Mouse (Mus musculus) T-cell, adult 2 months (primary cell): Measurements from ENCODE around the gene Ppp1r1c.
"Not testable (repeated sequence)": the region's sequence is repeated elsewhere in the genome, so short reads cannot be mapped to it uniquely, and the experiment has no call there.

Experiments
- DNase-seq: peaks from one replicate; pipeline ENCODE4 v3.0.0; 2022; ENCODE audit warnings: low spot score

Ppp1r1c gene

DNA sequence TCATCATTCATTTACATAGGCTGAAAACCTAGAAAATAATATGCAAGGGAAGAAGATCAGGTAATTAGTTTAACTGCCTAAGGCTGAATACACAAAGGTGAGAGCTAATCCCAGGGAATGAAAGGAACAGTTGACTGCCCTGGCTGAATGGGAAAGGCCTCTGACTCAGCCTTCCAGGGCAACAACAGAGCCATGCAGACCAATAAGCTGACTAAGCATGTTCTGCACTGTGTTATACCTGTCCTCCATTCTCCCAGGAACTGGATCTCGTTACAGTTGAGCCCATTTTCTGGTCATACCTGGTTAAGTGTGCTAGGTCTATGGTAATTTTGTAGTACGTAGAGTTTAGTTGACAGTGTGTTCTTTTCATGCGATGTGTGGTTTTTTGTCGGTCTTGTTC lies 36.6 kb downstream of the Ppp1r1c start:
- DNase-seq, result no peak

DNA sequence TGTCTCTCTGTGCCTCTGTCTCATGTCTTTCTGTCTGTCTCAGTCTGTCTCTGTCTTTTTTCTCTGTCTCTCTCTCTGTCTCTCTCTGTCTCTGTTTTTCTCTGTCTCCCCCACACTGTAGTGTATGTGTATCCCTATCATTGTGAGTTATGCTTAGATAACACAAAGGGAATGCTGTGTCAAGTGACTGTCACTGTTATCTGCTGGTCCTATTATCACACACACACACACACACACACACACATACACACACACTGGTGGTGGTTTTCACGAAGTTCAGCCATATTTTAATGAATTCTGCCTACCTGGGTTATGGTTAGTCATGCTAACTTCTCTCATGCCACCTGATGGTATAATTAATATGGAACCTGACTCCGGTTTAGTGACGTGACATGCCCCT lies 44.1 kb downstream of the Ppp1r1c start:
- no peak for DNase-seq

DNA sequence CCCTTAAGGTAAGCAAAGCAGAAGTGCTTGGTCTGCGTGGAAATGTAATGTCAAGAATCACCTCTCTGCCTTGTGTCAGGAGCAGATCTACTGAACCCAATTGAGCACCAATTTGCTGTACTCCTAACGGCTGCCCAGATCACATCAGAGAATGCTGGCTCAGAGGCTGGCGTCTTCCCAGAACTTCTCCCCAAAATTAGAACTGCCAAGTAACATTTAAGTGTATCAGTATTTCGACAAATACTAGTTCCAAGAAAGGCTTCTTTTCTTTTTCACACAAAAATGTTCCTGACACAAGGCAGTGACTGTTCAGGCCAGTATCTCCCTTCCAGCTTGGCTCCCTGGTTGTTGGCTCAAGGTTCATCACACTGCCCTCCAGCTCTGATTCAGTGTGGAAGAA lies 52.4 kb downstream of the Ppp1r1c start:
- no peak for DNase-seq

DNA sequence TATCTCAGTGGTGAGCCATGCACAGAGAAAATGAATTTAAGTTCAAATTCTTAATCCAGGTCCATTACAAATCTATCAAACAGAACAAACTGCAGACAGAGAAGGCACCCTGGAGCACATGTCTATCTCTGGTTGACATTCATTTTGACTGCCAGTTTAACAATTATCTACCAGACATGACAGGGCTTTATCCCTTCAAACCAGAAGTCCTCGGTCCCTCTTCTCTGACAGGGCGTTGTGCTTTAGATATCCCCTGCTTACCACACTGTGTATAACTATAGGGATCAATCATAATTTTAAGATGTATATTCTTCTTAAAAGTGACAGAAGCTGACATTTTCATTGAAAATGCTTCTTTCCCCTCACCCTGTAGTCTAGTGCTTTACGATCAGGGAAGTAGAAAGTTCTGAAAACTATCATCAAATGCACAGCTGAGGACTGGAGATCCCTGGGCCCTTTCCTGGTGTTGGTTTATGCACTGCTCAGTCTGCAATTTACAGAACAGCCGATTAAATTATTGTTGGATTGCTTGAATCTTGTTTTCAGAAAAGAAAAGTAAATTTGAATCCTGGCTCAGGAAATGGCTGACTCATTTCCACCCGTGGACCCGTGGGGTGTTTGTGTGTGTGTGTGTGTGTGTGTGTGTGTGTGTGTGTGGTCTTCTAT lies 55.3 kb downstream of the Ppp1r1c start:
- DNase-seq, result no peak

- DNase-seq, result no peak
Observed at GRCm38 (mm10) chr2:79765032-79765431, 57.5 kb downstream of the Ppp1r1c start.

DNA sequence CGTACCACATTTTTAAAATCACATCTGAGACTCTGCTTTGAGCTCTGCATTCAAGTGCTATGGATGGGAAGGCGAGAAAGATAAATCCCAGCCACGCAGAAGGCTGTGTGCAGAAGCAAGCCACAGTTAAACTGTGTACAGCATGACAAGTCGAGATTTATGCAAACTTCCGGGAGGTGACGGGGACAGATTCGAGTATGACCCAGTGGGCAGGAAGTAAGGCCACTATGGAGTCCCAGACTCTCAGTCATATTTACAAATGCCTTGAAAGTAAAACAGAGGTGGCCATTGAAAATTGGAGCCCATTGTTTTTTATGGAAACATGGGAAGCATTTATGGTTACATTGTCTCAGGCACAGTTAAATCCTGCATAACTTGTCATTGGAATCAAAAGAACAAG lies 58.1 kb downstream of the Ppp1r1c start:
- no peak for DNase-seq

DNA sequence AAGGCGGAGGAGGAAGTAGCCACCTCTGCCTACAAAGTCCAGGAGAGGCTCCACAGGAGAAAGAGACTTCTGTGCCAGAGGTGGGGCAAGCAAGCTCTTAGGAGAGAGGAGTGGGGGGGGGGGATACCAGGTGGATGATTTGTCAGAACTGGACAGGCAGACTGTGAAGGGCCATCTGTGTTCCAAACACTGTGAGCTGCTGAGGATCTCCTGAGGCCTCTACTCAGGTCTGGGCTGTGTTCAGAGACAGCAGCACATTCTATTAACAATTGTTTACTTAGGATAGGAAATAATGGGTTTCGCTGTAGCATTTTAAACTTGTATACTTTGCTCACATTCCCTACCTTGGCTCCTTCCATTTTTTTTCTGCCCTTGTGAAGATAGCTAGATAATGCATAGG lies 61.0 kb downstream of the Ppp1r1c start:
- DNase-seq, result no peak

DNA sequence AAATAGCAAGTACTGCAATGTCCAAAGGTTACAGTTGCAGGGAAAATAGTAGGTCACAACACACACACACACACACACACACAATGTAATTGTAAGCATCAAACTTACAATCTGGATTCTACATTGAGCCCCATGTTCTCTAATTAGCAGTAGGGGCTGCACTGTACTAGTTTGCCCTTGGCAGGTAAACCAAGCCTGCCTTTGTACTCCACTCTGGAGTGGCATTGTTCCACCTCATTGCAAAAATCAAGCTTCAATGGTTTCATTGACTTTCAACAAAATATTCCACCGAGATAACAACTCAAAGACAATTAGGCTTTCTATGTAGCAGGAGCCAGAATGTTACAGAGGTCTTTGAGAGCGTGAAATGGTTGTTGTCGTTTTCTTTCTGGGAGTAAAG lies 62.7 kb downstream of the Ppp1r1c start:
- DNase-seq, result no peak

DNA sequence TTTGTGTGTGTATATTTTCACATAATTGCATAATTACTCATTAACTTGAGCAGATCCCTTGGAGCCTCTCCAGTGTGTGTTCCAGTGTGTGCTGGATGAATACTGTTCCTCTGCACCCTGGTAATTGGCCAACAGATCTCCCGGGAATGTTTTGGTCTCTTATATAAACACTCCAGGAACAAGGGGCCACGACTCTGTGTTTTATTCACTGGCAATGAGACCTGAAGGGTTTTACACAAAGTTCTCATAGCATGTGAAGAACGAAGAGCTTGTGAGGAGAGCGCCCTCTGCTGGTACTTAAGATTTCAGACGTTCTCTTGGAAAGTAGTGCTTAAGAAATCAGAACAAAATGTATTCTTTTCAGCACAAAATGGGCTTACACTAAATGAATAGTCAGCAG lies 66.8 kb downstream of the Ppp1r1c start:
- DNase-seq, result peak; percentile 27

DNA sequence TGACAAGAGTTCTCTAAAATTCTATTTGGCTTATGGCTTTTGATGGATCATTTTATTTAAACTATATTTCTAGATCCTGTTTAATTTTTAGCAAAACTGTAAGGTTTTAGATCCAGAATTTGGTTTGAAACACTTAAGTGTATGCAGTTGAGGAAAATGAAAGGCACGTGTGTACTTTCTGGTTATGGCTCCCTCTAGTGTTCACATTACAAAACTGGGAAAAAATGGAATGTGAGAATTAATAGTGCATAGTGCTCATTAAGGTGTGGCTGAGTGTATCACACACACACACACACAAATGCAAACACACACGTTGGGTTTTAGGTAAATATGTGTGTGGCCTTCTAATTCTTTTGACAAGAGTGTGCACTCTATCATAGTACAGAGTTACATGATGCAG lies 70.2 kb downstream of the Ppp1r1c start:
- no peak for DNase-seq

DNA sequence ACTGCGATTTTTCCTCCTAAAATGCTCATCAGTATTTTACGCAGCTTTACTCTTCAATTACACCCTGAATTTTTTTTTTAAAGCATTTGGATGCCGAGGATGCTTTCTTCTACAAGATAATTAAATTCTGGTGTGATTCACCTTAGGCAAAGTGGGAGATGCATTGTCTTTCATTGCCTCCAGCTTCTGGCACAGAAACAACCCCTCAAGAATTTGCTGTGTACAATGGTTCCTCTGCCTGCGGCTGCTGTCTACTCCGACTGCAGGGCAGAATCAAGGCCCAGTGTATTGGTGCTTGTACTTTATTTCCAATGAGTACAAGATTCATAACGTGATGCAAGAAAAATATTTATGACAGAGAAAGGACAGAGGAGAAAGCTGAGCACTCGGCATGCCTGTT lies 73.2 kb downstream of the Ppp1r1c start:
- no peak for DNase-seq

DNA sequence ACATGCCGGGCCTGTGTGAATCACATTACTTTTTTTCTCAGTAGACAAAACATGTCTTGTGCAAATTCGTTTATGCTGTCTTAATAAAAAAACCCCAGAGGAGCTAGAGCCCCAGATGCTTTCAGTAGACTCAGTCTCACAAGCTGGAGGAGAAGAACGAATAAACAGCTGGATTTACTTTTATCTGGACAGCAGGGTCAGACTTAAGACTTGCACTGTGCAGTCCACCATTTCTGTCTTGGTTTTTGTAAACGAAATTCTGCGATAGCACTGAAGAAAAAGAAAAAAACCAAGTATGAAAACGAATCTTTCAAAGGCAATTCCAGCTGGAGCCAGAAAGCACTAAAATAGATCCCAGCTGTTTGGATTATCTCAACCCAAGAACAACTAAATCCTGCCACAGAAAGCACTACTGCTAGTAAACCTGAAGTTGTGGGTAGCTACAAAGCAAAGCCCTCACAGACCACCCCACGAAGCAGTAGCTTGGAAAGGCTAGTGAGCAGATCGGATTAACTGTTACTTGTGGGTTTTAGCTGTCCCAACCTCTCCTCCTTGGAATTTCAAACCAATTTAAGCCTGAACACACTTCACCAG lies 78.1 kb downstream of the Ppp1r1c start:
- no peak for DNase-seq

DNA sequence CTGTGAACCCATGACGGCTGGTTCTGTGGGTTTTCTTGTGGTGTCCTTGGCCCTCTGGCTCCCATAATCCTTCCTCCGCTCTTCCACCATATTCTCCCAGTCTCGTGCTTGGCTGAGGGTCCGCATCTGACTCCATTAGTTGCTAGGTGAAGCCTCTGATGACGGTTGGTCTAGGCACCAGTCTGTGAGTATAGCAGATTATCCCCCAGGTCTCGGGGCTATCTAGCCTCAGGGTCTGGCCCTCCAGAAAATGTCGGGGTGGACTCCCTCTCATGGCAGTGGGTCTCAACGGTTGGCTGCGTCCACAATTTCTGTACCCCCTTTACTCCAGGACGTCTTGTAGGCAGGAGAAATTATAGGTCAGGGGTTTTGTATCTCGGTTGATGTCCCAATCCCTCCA lies 78.9 kb downstream of the Ppp1r1c start:
- no peak for DNase-seq

DNA sequence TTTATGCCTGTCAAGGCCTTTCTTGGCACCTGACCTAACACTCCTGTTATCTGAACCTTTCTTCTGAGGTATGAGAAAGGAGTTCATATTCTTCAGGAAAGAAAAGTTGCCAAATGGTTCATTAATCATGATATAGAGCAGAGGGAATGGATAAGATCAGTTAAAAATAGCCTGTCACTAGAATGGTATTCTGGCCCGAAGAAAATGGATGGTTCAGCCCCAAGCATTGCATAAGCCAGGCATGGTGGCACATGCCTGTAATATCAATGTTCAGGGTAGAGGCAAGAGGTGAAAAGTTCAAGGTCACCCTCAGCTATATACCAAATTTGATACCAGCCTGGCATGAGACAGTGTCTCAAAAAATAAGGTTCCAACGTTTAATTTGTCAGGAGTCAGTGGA lies 85.6 kb downstream of the Ppp1r1c start:
- DNase-seq, result no peak

- DNase-seq, result no peak
Observed at GRCm38 (mm10) chr2:79797444-79797843, 89.9 kb downstream of the Ppp1r1c start.

GRCm38 (mm10) chr2:79798627-79799026 lies 91.0 kb downstream of the Ppp1r1c start:
- no peak for DNase-seq

GRCm38 (mm10) chr2:79815708-79816484 lies 108.3 kb downstream of the Ppp1r1c start:
- no peak for DNase-seq

DNA sequence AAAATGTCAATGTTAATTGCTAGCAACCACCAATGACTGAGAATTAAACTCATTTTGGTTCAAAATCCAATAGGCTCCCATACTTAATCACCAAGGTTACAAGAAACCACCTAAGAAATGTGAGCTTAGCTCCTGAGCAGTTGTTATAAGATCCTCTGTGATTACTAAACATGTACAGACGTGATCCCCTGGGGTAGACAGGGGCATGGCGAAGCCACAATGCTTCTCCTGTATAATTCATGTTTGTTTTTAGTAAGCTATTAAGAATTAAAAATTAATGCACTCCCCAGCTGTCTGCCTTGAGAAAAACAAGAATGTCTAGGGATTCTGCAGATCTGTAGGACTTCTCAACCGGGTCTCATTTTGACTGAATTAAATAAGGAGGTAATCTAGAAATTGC lies 112.0 kb downstream of the Ppp1r1c start:
- DNase-seq, result no peak

GRCm38 (mm10) chr2:79825853-79826252 lies 118.3 kb downstream of the Ppp1r1c start:
- DNase-seq, result no peak

GRCm38 (mm10) chr2:79839090-79839489 lies 131.5 kb downstream of the Ppp1r1c start:
- DNase-seq, result no peak

- DNase-seq, result no peak
Observed at GRCm38 (mm10) chr2:79839513-79839912, 131.9 kb downstream of the Ppp1r1c start.

DNA sequence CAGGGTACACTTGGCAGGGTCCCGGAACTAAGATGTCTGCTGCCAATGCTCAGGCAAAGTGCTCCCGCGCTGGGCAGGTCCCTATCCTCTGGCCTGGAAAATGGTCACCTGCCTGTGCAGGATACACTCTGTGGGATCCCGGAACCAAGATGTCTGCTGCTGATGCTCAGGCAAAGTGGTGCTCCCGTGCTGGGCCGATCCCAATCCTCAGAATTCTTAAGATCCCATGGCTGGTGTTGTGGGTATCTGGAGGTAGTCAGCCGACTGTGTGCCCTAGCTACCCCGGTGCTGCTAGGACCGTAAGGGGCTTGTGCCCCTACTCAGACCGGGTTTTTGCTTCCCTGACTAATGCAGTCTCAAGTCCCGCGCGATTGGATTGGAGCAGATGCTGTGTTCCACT lies 139.8 kb downstream of the Ppp1r1c start:
- DNase-seq, result not testable (repeated sequence)

DNA sequence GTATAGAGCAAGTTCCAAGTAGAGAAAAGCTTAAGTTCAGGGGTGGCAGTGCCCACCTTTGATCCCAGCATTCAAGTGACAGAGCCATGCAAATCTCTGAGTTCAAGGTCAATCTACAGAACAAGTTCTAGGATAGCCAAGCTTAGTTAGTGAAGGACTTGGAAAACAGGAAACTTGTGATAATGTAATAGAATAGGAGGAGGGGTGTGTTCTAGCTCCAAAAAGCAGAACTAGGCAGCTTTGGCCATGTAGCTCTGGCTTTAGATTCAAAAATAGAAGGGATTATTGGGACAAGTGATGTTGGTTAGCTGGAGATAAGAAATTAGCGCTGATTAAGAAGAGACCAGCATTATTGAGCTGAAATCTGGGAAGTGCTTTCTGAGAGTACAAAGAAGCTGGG lies 149.3 kb downstream of the Ppp1r1c start:
- DNase-seq, result no peak
